Mouse (Mus musculus): ENCODE measurements around the gene Carm1. TPM values are rescaled to one million over a fixed set of nuclear protein-coding genes. Genes with fewer than 3 reads are reported as not detected.
"Not testable (repeated sequence)": the region's sequence is repeated elsewhere in the genome, so short reads cannot be mapped to it uniquely, and the experiment has no call there.

The Carm1 gene
- polyA plus RNA-seq, 1 experiment from 2014 or later = 11.9 TPM

- H3K27ac ChIP-seq (ENCODE audit: low read depth, low read length) = no peak overlapping the region
- no peak for ATAC-seq
- no peaks in the 10 kb centered on the region for H3K36me3 ChIP-seq (ENCODE audit: control insufficient read depth, insufficient read depth)
- no peaks in the 10 kb centered on the region for H3K27me3 ChIP-seq (replicated peaks; ENCODE audit: control insufficient read depth, insufficient read depth, low read length)
- H3K9ac ChIP-seq (ENCODE audit: low read depth, low read length) = no peak overlapping the region
- 52% methylated on average over 6 of the region's 6 CpGs for WGBS
- no peaks in the 10 kb centered on the region for H3K9me3 ChIP-seq (ENCODE audit: control insufficient read depth)
- H3K4me1 ChIP-seq (replicated peaks; ENCODE audit: control insufficient read depth, insufficient read depth, low read length) = no peaks in the 10 kb centered on the region
- no peak overlapping the region for H3K4me3 ChIP-seq (ENCODE audit: low read depth, low read length)
- H3K4me2 ChIP-seq (replicated peaks; ENCODE audit: low read depth) = no peak overlapping the region
- TF ChIP-seq CTCF (IDR thresholded peaks at IDR 0.05; ENCODE audit: low read depth) = no peak
Measured at GRCm38 (mm10) chr9:21517947-21518495, 28.7 kb upstream of the Carm1 start.

- H3K4me1 ChIP-seq (replicated peaks; ENCODE audit: control insufficient read depth, insufficient read depth, low read length); H3K4me2 ChIP-seq (replicated peaks; ENCODE audit: low read depth); H3K27me3 ChIP-seq (replicated peaks; ENCODE audit: control insufficient read depth, insufficient read depth, low read length); H3K4me3 ChIP-seq (ENCODE audit: low read depth, low read length); ATAC-seq; H3K9me3 ChIP-seq (ENCODE audit: control insufficient read depth); H3K9ac ChIP-seq (ENCODE audit: low read depth, low read length); H3K36me3 ChIP-seq (ENCODE audit: control insufficient read depth, insufficient read depth); H3K27ac ChIP-seq (ENCODE audit: low read depth, low read length): not testable (repeated sequence)
- WGBS = 76% methylated on average over 6 of the region's 6 CpGs
- TF ChIP-seq CTCF (IDR thresholded peaks at IDR 0.05; ENCODE audit: low read depth) = 0 out of 2 replicates have a peak, but pooled peaks have one; percentile 5
Measured at GRCm38 (mm10) chr9:21518690-21519089, 28.0 kb upstream of the Carm1 start.

GRCm38 (mm10) chr9:21525142-21525936, 21.4 kb upstream of the Carm1 start:
- no peak for ATAC-seq
- Histone ChIP-seq H3K36me3 (ENCODE audit: control insufficient read depth, insufficient read depth) (no peaks in the 10 kb centered on the region), H3K4me2 (replicated peaks; ENCODE audit: low read depth) (no peak overlapping the region), H3K27me3 (replicated peaks; ENCODE audit: control insufficient read depth, insufficient read depth, low read length) (no peaks in the 10 kb centered on the region), H3K27ac (ENCODE audit: low read depth, low read length) (no peak overlapping the region), H3K4me3 (ENCODE audit: low read depth, low read length) (no peak overlapping the region), H3K4me1 (replicated peaks; ENCODE audit: control insufficient read depth, insufficient read depth, low read length) (no peaks in the 10 kb centered on the region), H3K9ac (ENCODE audit: low read depth, low read length) (no peak overlapping the region), H3K9me3 (ENCODE audit: control insufficient read depth) (no peaks in the 10 kb centered on the region)
- WGBS = 67% methylated on average over 7 of the region's 7 CpGs
- TF ChIP-seq CTCF (IDR thresholded peaks at IDR 0.05; ENCODE audit: low read depth) = no peak

- Histone ChIP-seq H3K27me3 (replicated peaks; ENCODE audit: control insufficient read depth, insufficient read depth, low read length) (no peaks in the 10 kb centered on the region), H3K36me3 (ENCODE audit: control insufficient read depth, insufficient read depth) (no peaks in the 10 kb centered on the region), H3K9ac (ENCODE audit: low read depth, low read length) (no peak within 1 kb of the TSS), H3K4me1 (replicated peaks; ENCODE audit: control insufficient read depth, insufficient read depth, low read length) (no peaks in the 10 kb centered on the region), H3K4me3 (ENCODE audit: low read depth, low read length) (no peak within 1 kb of the TSS), H3K4me2 (replicated peaks; ENCODE audit: low read depth) (no peak within 1 kb of the TSS), H3K27ac (ENCODE audit: low read depth, low read length) (no peak within 1 kb of the TSS), H3K9me3 (ENCODE audit: control insufficient read depth) (no peaks in the 10 kb centered on the region)
- 61% methylated on average over 14 of the region's 14 CpGs for WGBS
- ATAC-seq = no peak
- TF ChIP-seq CTCF (IDR thresholded peaks at IDR 0.05; ENCODE audit: low read depth) = no peak
Measured at GRCm38 (mm10) chr9:21525937-21526633, 20.6 kb upstream of the Carm1 start, which contains the start of gene AB124611. AB124611 (plus strand) TSS chr9:21526176.

GRCm38 (mm10) chr9:21526634-21526944, 20.1 kb upstream of the Carm1 start:
- Histone ChIP-seq H3K4me2 (replicated peaks; ENCODE audit: low read depth) (no peak overlapping the region), H3K36me3 (ENCODE audit: control insufficient read depth, insufficient read depth) (no peaks in the 10 kb centered on the region), H3K27me3 (replicated peaks; ENCODE audit: control insufficient read depth, insufficient read depth, low read length) (no peaks in the 10 kb centered on the region), H3K9me3 (ENCODE audit: control insufficient read depth) (no peaks in the 10 kb centered on the region), H3K4me3 (ENCODE audit: low read depth, low read length) (no peak overlapping the region), H3K27ac (ENCODE audit: low read depth, low read length) (no peak overlapping the region), H3K9ac (ENCODE audit: low read depth, low read length) (no peak overlapping the region), H3K4me1 (replicated peaks; ENCODE audit: control insufficient read depth, insufficient read depth, low read length) (no peaks in the 10 kb centered on the region)
- no peak for ATAC-seq
- TF ChIP-seq CTCF (IDR thresholded peaks at IDR 0.05; ENCODE audit: low read depth) = no peak
- 80% methylated on average over 1 of the region's 3 CpGs for WGBS

- Histone ChIP-seq H3K4me1 (replicated peaks; ENCODE audit: control insufficient read depth, insufficient read depth, low read length) (no peaks in the 10 kb centered on the region), H3K4me2 (replicated peaks; ENCODE audit: low read depth) (no peak overlapping the region), H3K27ac (ENCODE audit: low read depth, low read length) (no peak overlapping the region), H3K36me3 (ENCODE audit: control insufficient read depth, insufficient read depth) (no peaks in the 10 kb centered on the region), H3K9ac (ENCODE audit: low read depth, low read length) (no peak overlapping the region), H3K9me3 (ENCODE audit: control insufficient read depth) (no peaks in the 10 kb centered on the region), H3K27me3 (replicated peaks; ENCODE audit: control insufficient read depth, insufficient read depth, low read length) (no peaks in the 10 kb centered on the region), H3K4me3 (ENCODE audit: low read depth, low read length) (no peak overlapping the region)
- 93% methylated on average over 2 of the region's 2 CpGs for WGBS
- ATAC-seq = no peak
- no peak for TF ChIP-seq CTCF (IDR thresholded peaks at IDR 0.05; ENCODE audit: low read depth)
Measured at GRCm38 (mm10) chr9:21527100-21527801, 19.4 kb upstream of the Carm1 start.
